ENCODE assay signal across 8 mouse cellular contexts in genomic region chr4:116993672-116994621, GRCm38 (mm10). TPM values are rescaled to one million over a fixed set of nuclear protein-coding genes. Genes with fewer than 3 reads are reported as not detected.
DNase-seq lines count a peak whose midpoint lies in the region; ATAC-seq and TF ChIP-seq lines count a peak whose summit lies in the region.

Urod (minus strand) TSS chr4:116994413.

- peak within 1 kb of the TSS; percentile 73 for H3K9ac ChIP-seq in embryonic facial prominence, embryonic 15.5 days
- H3K9ac ChIP-seq in kidney, embryonic 14.5 days (ENCODE audit: low read depth, low read length): peak within 1 kb of the TSS; percentile 74
- peak within 1 kb of the TSS; percentile 72 for H3K9ac ChIP-seq in limb, embryonic 15.5 days

- 2% methylated on average over 38 of the region's 38 CpGs for WGBS in bone marrow, adult 2 months
- WGBS in embryonic facial prominence, embryonic 15.5 days: 2% methylated on average over 38 of the region's 38 CpGs
- under 1% methylated on average over 38 of the region's 38 CpGs for WGBS in kidney, embryonic 14.5 days
- under 1% methylated on average over 38 of the region's 38 CpGs for WGBS in limb, embryonic 15.5 days

- H3K4me3 ChIP-seq in bone marrow, adult 2 months (replicated peaks; ENCODE audit: control insufficient read depth, low read depth, low read length): peak within 1 kb of the TSS; percentile 87
- peak within 1 kb of the TSS; percentile 99 for H3K4me3 ChIP-seq in embryonic facial prominence, embryonic 15.5 days (replicated peaks)
- H3K4me3 ChIP-seq in kidney, embryonic 14.5 days (ENCODE audit: low read length): peak within 1 kb of the TSS; percentile 97
- H3K4me3 ChIP-seq in limb, embryonic 15.5 days: peak within 1 kb of the TSS; percentile 85

- H3K36me3 ChIP-seq in embryonic facial prominence, embryonic 15.5 days: peaks cover 17% of the 10 kb centered on the region; the same call in 1 of the 2 replicates
- peaks cover 18% of the 10 kb centered on the region; the same call in 1 of the 2 replicates for H3K36me3 ChIP-seq in kidney, embryonic 14.5 days (ENCODE audit: control insufficient read depth, insufficient read depth, low read length)
- H3K36me3 ChIP-seq in limb, embryonic 15.5 days: peaks cover 28% of the 10 kb centered on the region

- H3K27ac ChIP-seq in bone marrow, adult 2 months (ENCODE audit: control insufficient read depth, insufficient read depth, low read depth, low read length, poor library complexity): peak within 1 kb of the TSS; percentile 80
- peak within 1 kb of the TSS; percentile 36; the same call in 1 of the 2 replicates for H3K27ac ChIP-seq in embryonic facial prominence, embryonic 15.5 days (replicated peaks)
- H3K27ac ChIP-seq in kidney, embryonic 14.5 days (ENCODE audit: low read depth, low read length): peak within 1 kb of the TSS; percentile 77
- peak within 1 kb of the TSS; percentile 74 for H3K27ac ChIP-seq in limb, embryonic 15.5 days

- ATAC-seq in embryonic facial prominence, embryonic 15.5 days (ENCODE audit: insufficient number of reproducible peaks, low FRiP score, low TSS enrichment, low read depth): peak; percentile 93
- peak; percentile 92 for ATAC-seq in kidney, embryonic 14.5 days (ENCODE audit: low FRiP score, low TSS enrichment)
- ATAC-seq in limb, embryonic 15.5 days (ENCODE audit: insufficient number of reproducible peaks, low FRiP score, low TSS enrichment, low read depth): peak; percentile 88

- peak; percentile 96 for DNase-seq in 416B (ENCODE audit: low read depth)
- DNase-seq in heart, adult 9 months (ENCODE audit: low spot score in 2 of 2): peak; percentile 92 to 95
- DNase-seq in monocyte, adult 2 months (ENCODE audit: low read depth in 1 of 2, low spot score in 2 of 2): peak; percentile 80 to 93
- DNase-seq in spleen, postnatal 36 days (ENCODE audit: low spot score in 2 of 2): peak; percentile 94 to 97

- no peak for TF ChIP-seq CTCF in bone marrow, adult 2 months (IDR thresholded peaks at IDR 0.05; ENCODE audit: control insufficient read depth, insufficient read depth, low read length)

- H3K27me3 ChIP-seq in embryonic facial prominence, embryonic 15.5 days: no peaks in the 10 kb centered on the region
- no peaks in the 10 kb centered on the region for H3K27me3 ChIP-seq in kidney, embryonic 14.5 days (ENCODE audit: control insufficient read depth, insufficient read depth, low read length)
- H3K27me3 ChIP-seq in limb, embryonic 15.5 days: no peaks in the 10 kb centered on the region

- H3K9me3 ChIP-seq in embryonic facial prominence, embryonic 15.5 days (replicated peaks): no peaks in the 10 kb centered on the region
- no peaks in the 10 kb centered on the region for H3K9me3 ChIP-seq in kidney, embryonic 14.5 days (ENCODE audit: control insufficient read depth, low read length)
- no peaks in the 10 kb centered on the region for H3K9me3 ChIP-seq in limb, embryonic 15.5 days

- peak within 1 kb of the TSS; percentile 96 for H3K4me2 ChIP-seq in embryonic facial prominence, embryonic 15.5 days (replicated peaks)
- H3K4me2 ChIP-seq in kidney, embryonic 14.5 days (replicated peaks; ENCODE audit: low read depth, low read length): peak within 1 kb of the TSS; percentile 86
- H3K4me2 ChIP-seq in limb, embryonic 15.5 days: peak within 1 kb of the TSS; percentile 98

- H3K4me1 ChIP-seq in bone marrow, adult 2 months (ENCODE audit: control insufficient read depth, insufficient read depth, low read length): peaks cover 2% of the 10 kb centered on the region
- H3K4me1 ChIP-seq in embryonic facial prominence, embryonic 15.5 days: peaks cover 28% of the 10 kb centered on the region
- H3K4me1 ChIP-seq in kidney, embryonic 14.5 days (ENCODE audit: control insufficient read depth, insufficient read depth, low read length): peaks cover 18% of the 10 kb centered on the region; the same call in 1 of the 2 replicates
- peaks cover 31% of the 10 kb centered on the region for H3K4me1 ChIP-seq in limb, embryonic 15.5 days

- peak; percentile 62 for TF ChIP-seq POLR2A in bone marrow, adult 2 months (IDR thresholded peaks at IDR 0.05; ENCODE audit: borderline replicate concordance, control insufficient read depth, low read depth, low read length)

RNA-seq across cellular contexts. Expression of gene Urod, which starts in this region (rescaled TPM):
- polyA plus RNA-seq in bone marrow, adult 2 months (2011; ENCODE audit: insufficient read depth, insufficient read length, low replicate concordance, missing spikeins): 442 and 477 TPM in 2 replicates
- 87.8 and 97.3 TPM in 2 replicates for polyA plus RNA-seq in embryonic facial prominence, embryonic 15.5 days (2015; fragmentation: Nextera tagmentation; extraction: Ambion mirVana)
- polyA plus RNA-seq in kidney, embryonic 14.5 days (2014; fragmentation: Nextera tagmentation; extraction: Ambion mirVana): 83.9 and 101 TPM in 2 replicates
- polyA plus RNA-seq in limb, embryonic 15.5 days (2015; fragmentation: Nextera tagmentation; extraction: Ambion mirVana): 85.3 and 90.8 TPM in 2 replicates

Comparison
In these comparisons a context has a peak if more than half of its experiments do, and no peak if none do; other contexts are left out.
1. Peak in every context shown above with its lines: DNase-seq, ATAC-seq, H3K4me3 ChIP-seq and H3K27ac ChIP-seq.